Mouse (Mus musculus): ENCODE data around the gene Pgs1. TPM values are rescaled to one million over a fixed set of nuclear protein-coding genes. Genes with fewer than 3 reads are reported as not detected.

The Pgs1 gene
- total and polyA plus RNA-seq, 3 experiments, result 38.1 to 60.5 (median 50.8) TPM

DNA sequence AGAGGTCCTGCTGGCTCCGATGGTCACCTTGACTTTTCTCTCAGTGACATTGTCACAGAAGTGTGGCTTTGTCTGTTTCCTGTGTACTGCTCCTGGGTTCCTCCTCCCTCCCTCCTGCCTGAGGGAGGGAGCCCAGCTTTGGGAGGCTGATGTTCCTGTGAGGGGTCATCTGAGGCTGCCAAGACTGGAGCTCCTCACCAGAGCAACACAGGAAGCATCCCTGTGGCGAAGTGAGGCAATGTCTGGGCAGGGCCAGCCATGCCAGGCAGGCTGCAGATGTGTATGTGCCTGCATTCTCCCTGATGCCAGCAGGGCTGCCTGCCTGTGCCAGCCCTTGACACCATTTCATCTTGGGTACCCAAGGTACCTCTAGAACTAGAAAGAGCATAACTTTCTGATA is 32.0 kb upstream of the Pgs1 start:
- peaks cover 19 to 44% of the 10 kb centered on the region in 2 experiments for H3K4me1 ChIP-seq (ENCODE audit: control insufficient read depth in 1 of 2, insufficient read depth in 2 of 2)
- DNase-seq (ENCODE audit: extremely low read depth), result no peak
- H3K27me3 ChIP-seq (replicated peaks), result peaks cover 67% of the 10 kb centered on the region
- no peaks in the 10 kb centered on the region for H3K36me3 ChIP-seq (replicated peaks in 1 of 2; ENCODE audit: control insufficient read depth in 1 of 2, insufficient read depth in 1 of 2, low read length in 1 of 2)
- no peaks in the 10 kb centered on the region for H3K79me2 ChIP-seq (replicated peaks; ENCODE audit: control insufficient read depth, extremely low read depth, insufficient read depth, poor library complexity, severe bottlenecking)
- H3K27ac ChIP-seq (ENCODE audit: insufficient read depth, low read depth), result no peak overlapping the region
- in situ Hi-C loops (cut with MboI; ENCODE audit: low pct_ligation_motif_present, low pct_unique_long_range_greater_than_20kb, low sequenced_read_pairs) (loop anchor here (5.0 kb wide), 1 partner anchor 37 kb away; no protein-coding TSS in a partner anchor), dilution Hi-C loops (cut with MboI; ENCODE audit: extremely low pct_ligation_motif_present, extremely low pct_unique_long_range_greater_than_20kb, low sequenced_read_pairs) (no loop called here)
- H3K9me3 ChIP-seq (replicated peaks; ENCODE audit: low read length), result no peaks in the 10 kb centered on the region
- H3K9ac ChIP-seq (ENCODE audit: insufficient read depth, low read depth), result no peak overlapping the region
- TF ChIP-seq RAD21 (IDR thresholded peaks at IDR 0.05; ENCODE audit: low read depth, low read length), result no peak
- TF ChIP-seq ZNF384 (IDR thresholded peaks at IDR 0.05; ENCODE audit: low read depth, low read length), result no peak
- no peak for TF ChIP-seq USF1 (IDR thresholded peaks at IDR 0.05; ENCODE audit: low read depth, low read length)
- no peak for TF ChIP-seq E2F4 (IDR thresholded peaks at IDR 0.05; ENCODE audit: insufficient replicate concordance, low read depth, low read length)
- no peak for TF ChIP-seq UBTF (IDR thresholded peaks at IDR 0.05; ENCODE audit: low read depth, low read length)
- no peak for TF ChIP-seq ZC3H11A (IDR thresholded peaks at IDR 0.05; ENCODE audit: low read depth, low read length)
- no peak for TF ChIP-seq CTCF (conservative IDR thresholded peaks at IDR 0.05 in 1 of 2, IDR thresholded peaks at IDR 0.05 in 1 of 2; ENCODE audit: low read depth in 2 of 2, low read length in 2 of 2)
- no peak for TF ChIP-seq GABPA (IDR thresholded peaks at IDR 0.05; ENCODE audit: insufficient replicate concordance, low read depth, low read length)
- H3K4me2 ChIP-seq (ENCODE audit: insufficient read depth, low read depth, poor library complexity, severe bottlenecking), result no peak overlapping the region
- H3K4me3 ChIP-seq (replicated peaks in 1 of 3; ENCODE audit: low read depth in 2 of 3, low read length in 2 of 3, poor library complexity in 1 of 3), result no peak overlapping the region

DNA sequence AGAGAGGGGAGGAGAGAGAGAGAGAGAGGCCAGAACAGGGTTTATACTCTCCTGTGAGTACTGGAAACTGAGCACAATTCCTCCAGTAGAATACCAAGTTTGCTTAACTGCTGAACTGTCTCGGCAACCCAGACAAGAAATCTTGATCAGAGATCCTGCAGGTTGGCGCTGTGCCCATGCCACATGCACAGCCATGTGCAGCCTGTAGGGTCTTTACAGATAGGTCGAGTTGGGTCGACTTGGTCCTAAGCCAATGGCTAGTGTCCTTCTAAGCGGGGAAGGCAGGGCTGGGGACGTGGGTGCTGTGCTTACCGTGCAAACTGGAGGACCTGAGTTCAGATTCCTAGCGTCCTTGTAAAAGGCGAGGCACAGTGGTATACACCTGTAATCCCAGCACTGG is 31.3 kb upstream of the Pgs1 start:
- no peak overlapping the region for H3K4me2 ChIP-seq (ENCODE audit: insufficient read depth, low read depth, poor library complexity, severe bottlenecking)
- H3K36me3 ChIP-seq (replicated peaks in 1 of 2; ENCODE audit: control insufficient read depth in 1 of 2, insufficient read depth in 1 of 2, low read length in 1 of 2), result no peaks in the 10 kb centered on the region
- dilution Hi-C loops (cut with MboI; ENCODE audit: extremely low pct_ligation_motif_present, extremely low pct_unique_long_range_greater_than_20kb, low sequenced_read_pairs), result no loop called here
- TF ChIP-seq TBP (conservative IDR thresholded peaks at IDR 0.05; ENCODE audit: low read depth, low read length) (no peak), KAT2A (IDR thresholded peaks at IDR 0.05; ENCODE audit: insufficient replicate concordance, low read length) (no peak), MAFK (IDR thresholded peaks at IDR 0.05; ENCODE audit: insufficient replicate concordance, low read length) (no peak)
- H3K9ac ChIP-seq (ENCODE audit: insufficient read depth, low read depth), result no peak overlapping the region
- H3K4me1 ChIP-seq (ENCODE audit: control insufficient read depth in 1 of 2, insufficient read depth in 2 of 2), result peaks cover 20 to 44% of the 10 kb centered on the region in 2 experiments
- peaks cover 71% of the 10 kb centered on the region for H3K27me3 ChIP-seq (replicated peaks)
- no peaks in the 10 kb centered on the region for H3K9me3 ChIP-seq (replicated peaks; ENCODE audit: low read length)
- DNase-seq (ENCODE audit: extremely low read depth), result no peak
- H3K27ac ChIP-seq (ENCODE audit: insufficient read depth, low read depth), result no peak overlapping the region
- H3K79me2 ChIP-seq (replicated peaks; ENCODE audit: control insufficient read depth, extremely low read depth, insufficient read depth, poor library complexity, severe bottlenecking), result no peaks in the 10 kb centered on the region
- no peak overlapping the region for H3K4me3 ChIP-seq (replicated peaks in 1 of 3; ENCODE audit: low read depth in 2 of 3, low read length in 2 of 3, poor library complexity in 1 of 3)
- in situ Hi-C loops (cut with MboI; ENCODE audit: low pct_ligation_motif_present, low pct_unique_long_range_greater_than_20kb, low sequenced_read_pairs), result loop anchor here (5.0 kb wide), 1 partner anchor 38 kb away; no protein-coding TSS in a partner anchor

GRCm38 (mm10) chr11:117955621-117956020 is 30.5 kb upstream of the Pgs1 start:
- DNase-seq (ENCODE audit: extremely low read depth), result no peak
- no peak overlapping the region for H3K4me2 ChIP-seq (ENCODE audit: insufficient read depth, low read depth, poor library complexity, severe bottlenecking)
- in situ Hi-C loops (cut with MboI; ENCODE audit: low pct_ligation_motif_present, low pct_unique_long_range_greater_than_20kb, low sequenced_read_pairs) (no loop called here), dilution Hi-C loops (cut with MboI; ENCODE audit: extremely low pct_ligation_motif_present, extremely low pct_unique_long_range_greater_than_20kb, low sequenced_read_pairs) (no loop called here)
- TF ChIP-seq UBTF (IDR thresholded peaks at IDR 0.05; ENCODE audit: low read depth, low read length), result no peak
- no peaks in the 10 kb centered on the region for H3K36me3 ChIP-seq (replicated peaks in 1 of 2; ENCODE audit: control insufficient read depth in 1 of 2, insufficient read depth in 1 of 2, low read length in 1 of 2)
- H3K4me3 ChIP-seq (replicated peaks in 1 of 3; ENCODE audit: low read depth in 2 of 3, low read length in 2 of 3, poor library complexity in 1 of 3), result no peak overlapping the region
- no peaks in the 10 kb centered on the region for H3K9me3 ChIP-seq (replicated peaks; ENCODE audit: low read length)
- no peak overlapping the region for H3K9ac ChIP-seq (ENCODE audit: insufficient read depth, low read depth)
- no peak overlapping the region for H3K27ac ChIP-seq (ENCODE audit: insufficient read depth, low read depth)
- peaks cover 28 to 48% of the 10 kb centered on the region in 2 experiments for H3K4me1 ChIP-seq (ENCODE audit: control insufficient read depth in 1 of 2, insufficient read depth in 2 of 2)
- H3K79me2 ChIP-seq (replicated peaks; ENCODE audit: control insufficient read depth, extremely low read depth, insufficient read depth, poor library complexity, severe bottlenecking), result no peaks in the 10 kb centered on the region
- peaks cover 72% of the 10 kb centered on the region for H3K27me3 ChIP-seq (replicated peaks)
